Mouse (Mus musculus) gastrocnemius, postnatal 36 days (tissue): ENCODE data around the gene Adgrl4. TPM values are rescaled to one million over a fixed set of nuclear protein-coding genes. Genes with fewer than 3 reads are reported as not detected.

Source experiments
- DNase-seq, 2 experiments: peaks; one replicate each; pipeline ENCODE4 v3.0.0; 2022
- intact Hi-C: fragments of 180-260 bp; cut with DNase I; formaldehyde crosslinking; loops from one replicate; pipeline ENCODE4 v1.15.1; 2025
- total RNA-seq, 2 experiments: library from RNA; stranded (reverse); gene quantifications; 2 replicates each; pipeline ENCODE4 v1.2.3; 2021

Adgrl4 gene
- total RNA-seq, 2 experiments from 2014 or later = 24.6 to 24.7 TPM

GRCm38 (mm10) chr3:151459430-151460190, 21.9 kb downstream of the Adgrl4 start:
- DNase-seq = no peak
- intact Hi-C loops = no loop called here

GRCm38 (mm10) chr3:151465215-151465614, 27.5 kb downstream of the Adgrl4 start:
- DNase-seq = no peak
- intact Hi-C loops = no loop called here

- DNase-seq = no peak
- intact Hi-C loops = no loop called here
Measured at GRCm38 (mm10) chr3:151488853-151489252, 51.2 kb downstream of the Adgrl4 start.

- intact Hi-C loops = no loop called here
- no peak for DNase-seq
Measured at GRCm38 (mm10) chr3:151505606-151506005, 67.9 kb downstream of the Adgrl4 start.

- DNase-seq = no peak
- intact Hi-C loops = no loop called here
Measured at GRCm38 (mm10) chr3:151511184-151511583, 73.5 kb downstream of the Adgrl4 start.

- intact Hi-C loops = no loop called here
- DNase-seq = no peak
Measured at GRCm38 (mm10) chr3:151547182-151547581, 109.5 kb downstream of the Adgrl4 start.

GRCm38 (mm10) chr3:151551002-151551401, 113.3 kb downstream of the Adgrl4 start:
- DNase-seq = no peak
- intact Hi-C loops = no loop called here

GRCm38 (mm10) chr3:151556635-151557034, 118.9 kb downstream of the Adgrl4 start:
- DNase-seq = no peak
- intact Hi-C loops = no loop called here

GRCm38 (mm10) chr3:151557125-151557524, 119.4 kb downstream of the Adgrl4 start:
- DNase-seq = no peak
- intact Hi-C loops = no loop called here

GRCm38 (mm10) chr3:151557607-151558006, 119.9 kb downstream of the Adgrl4 start:
- intact Hi-C loops = no loop called here
- no peak for DNase-seq

GRCm38 (mm10) chr3:151558374-151558773, 120.7 kb downstream of the Adgrl4 start:
- DNase-seq = no peak
- intact Hi-C loops = no loop called here

- peak in 1 of 2 experiments; percentile 4 for DNase-seq
- intact Hi-C loops = no loop called here
Measured at GRCm38 (mm10) chr3:151565664-151566621, 128.3 kb downstream of the Adgrl4 start.

- no peak for DNase-seq
- intact Hi-C loops = no loop called here
Measured at GRCm38 (mm10) chr3:151566629-151567028, 128.9 kb downstream of the Adgrl4 start.

- intact Hi-C loops = no loop called here
Measured at GRCm38 (mm10) chr3:151567541-151567940, 129.9 kb downstream of the Adgrl4 start.

GRCm38 (mm10) chr3:151572089-151572488, 134.4 kb downstream of the Adgrl4 start:
- intact Hi-C loops = no loop called here

More at GRCm38 (mm10) chr3:151567541-151567940, 129.9 kb downstream of the Adgrl4 start:
- DNase-seq = no peak

GRCm38 (mm10) chr3:151575292-151575691, 137.6 kb downstream of the Adgrl4 start:
- intact Hi-C loops = no loop called here
- no peak for DNase-seq

More at GRCm38 (mm10) chr3:151572089-151572488, 134.4 kb downstream of the Adgrl4 start:
- DNase-seq = no peak

- intact Hi-C loops = no loop called here
Measured at GRCm38 (mm10) chr3:151576155-151576554, 138.5 kb downstream of the Adgrl4 start.

GRCm38 (mm10) chr3:151591904-151592303, 154.2 kb downstream of the Adgrl4 start:
- intact Hi-C loops = no loop called here
- DNase-seq = no peak

More at GRCm38 (mm10) chr3:151576155-151576554, 138.5 kb downstream of the Adgrl4 start:
- no peak for DNase-seq
